Mouse (Mus musculus) forebrain, embryonic 14.5 days (tissue): Measurements from ENCODE around the gene Map4k4. TPM values are rescaled to one million over a fixed set of nuclear protein-coding genes. Genes with fewer than 3 reads are reported as not detected.
A peak's percentile ranks its signal among the peaks of the same experiment; 100 is the strongest.

Experiments
- ATAC-seq: fragments of 200-750 bp; cut with Nextera tagmentation; 2 replicates; pipeline ENCODE4 v1.8.0; 2017; ENCODE audit warnings: mild to moderate bottlenecking, moderate library complexity
- DNase-seq: peaks from one replicate; pipeline ENCODE4 v3.0.0-alpha.2; 2015; ENCODE audit warnings: low spot score
- H3K27ac ChIP-seq: fragments of 300-500 bp; sonication (generic); 2 replicates; pipeline ENCODE4 v1.5.1; 2014; ENCODE audit warnings: low read depth, mild to moderate bottlenecking, control low read depth, low read length, moderate library complexity
- H3K27me3 ChIP-seq: fragments of 300-500 bp; sonication (generic); replicated peaks from 2 replicates; pipeline ENCODE4 v1.6.1; 2014; ENCODE audit warnings: low read length, control low read depth, mixed read lengths; ENCODE audit not compliant: control insufficient read depth, insufficient read depth
- H3K36me3 ChIP-seq: fragments of 300-500 bp; sonication (generic); 2 replicates; pipeline ENCODE4 v1.6.1; 2014; ENCODE audit warnings: low read length, control low read depth; ENCODE audit not compliant: control insufficient read depth, insufficient read depth
- H3K4me1 ChIP-seq: fragments of 300-500 bp; sonication (generic); 2 replicates; pipeline ENCODE4 v1.6.1; 2014; ENCODE audit warnings: antibody characterized with exemption, low read length, control low read depth; ENCODE audit not compliant: control insufficient read depth, insufficient read depth
- H3K4me2 ChIP-seq: fragments of 300-500 bp; sonication (generic); 2 replicates; pipeline ENCODE4 v1.6.1; 2014; ENCODE audit warnings: mild to moderate bottlenecking, control low read depth, low read length
- H3K4me3 ChIP-seq: fragments of 300-500 bp; sonication (generic); 2 replicates; pipeline ENCODE4 v1.5.1; 2014; ENCODE audit warnings: low read depth, low read length, control low read depth
- H3K9ac ChIP-seq: fragments of 300-500 bp; sonication (generic); 2 replicates; pipeline ENCODE4 v1.6.1; 2014; ENCODE audit warnings: mild to moderate bottlenecking, low read length, control low read depth, moderate library complexity
- H3K9me3 ChIP-seq: fragments of 300-500 bp; sonication (generic); replicated peaks from 2 replicates; pipeline ENCODE4 v1.6.1; 2016; ENCODE audit warnings: low read length, control low read depth, mixed read lengths; ENCODE audit not compliant: control insufficient read depth
- WGBS: fragments of 180-500 bp; shearing (Covaris S2); extraction: QIAGEN DNeasy Blood & Tissue Kit; methylation state at CpG from one replicate; pipeline ENCODE4 v1.1.7; 2014; 5-methylcytosine and 5-hydroxymethylcytosine counted together
- polyA plus RNA-seq: library from polyadenylated mRNA; unstranded; fragments of >200 nt; fragmentation: Nextera tagmentation; extraction: Ambion mirVana; gene quantifications from 2 replicates; pipeline ENCODE4 v1.2.1, GENCODE M21; 2014

Map4k4 gene
- polyA plus RNA-seq, 1 experiment from 2014 or later = 29.2 TPM

DNA sequence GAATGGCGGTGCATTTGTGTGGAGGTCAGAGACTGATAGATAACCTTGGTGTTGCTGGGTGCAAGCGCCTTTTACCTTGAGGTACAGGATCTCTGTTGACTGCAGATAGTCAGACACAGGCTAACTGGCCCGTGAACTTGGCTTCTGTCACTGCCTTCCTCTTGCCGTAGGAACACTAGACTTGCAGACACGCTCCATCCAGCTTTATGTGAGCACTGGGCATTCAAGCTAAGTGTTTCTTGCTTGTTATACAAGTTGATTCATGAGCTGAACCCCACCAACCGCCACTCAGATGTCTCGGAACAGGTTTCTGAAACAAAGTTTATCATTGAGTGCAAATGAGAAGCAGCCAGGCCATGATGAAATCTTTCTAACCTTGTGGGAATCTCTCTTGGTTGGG is 57.3 kb downstream of the Map4k4 start:
- no peak overlapping the region for H3K4me3 ChIP-seq
- H3K27me3 ChIP-seq = no peaks in the 10 kb centered on the region
- H3K9ac ChIP-seq = no peak overlapping the region
- no peak overlapping the region for H3K4me2 ChIP-seq
- H3K36me3 ChIP-seq = peaks cover 10% of the 10 kb centered on the region; the same call in 1 of the 2 replicates
- peaks cover 11% of the 10 kb centered on the region for H3K4me1 ChIP-seq
- no peak for DNase-seq
- 83% methylated on average over 7 of the region's 7 CpGs for WGBS
- no peaks in the 10 kb centered on the region for H3K9me3 ChIP-seq
- H3K27ac ChIP-seq = no peak overlapping the region
- no peak for ATAC-seq

DNA sequence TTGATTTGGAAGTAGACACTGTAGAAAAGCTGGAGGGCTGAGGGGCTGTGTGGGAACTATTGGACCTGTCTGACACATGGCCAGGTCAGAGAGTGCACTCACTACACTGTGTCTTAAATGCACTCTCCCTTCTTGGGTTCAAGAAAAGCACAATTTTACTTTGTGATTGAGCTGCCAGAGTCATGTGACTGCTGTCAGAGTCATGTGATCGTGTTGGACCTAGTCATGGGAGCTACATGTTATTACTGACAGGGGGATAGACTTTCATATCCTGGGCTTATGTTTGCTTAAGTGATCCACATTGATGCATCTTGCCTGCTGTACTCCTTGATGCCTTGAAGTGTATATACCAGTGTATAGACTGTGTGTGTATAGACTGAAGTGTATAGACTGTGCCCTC is 59.9 kb downstream of the Map4k4 start:
- peaks cover 14% of the 10 kb centered on the region for H3K4me1 ChIP-seq
- no peak for ATAC-seq
- 97% methylated on average over 1 of the region's 1 CpGs for WGBS

DNA sequence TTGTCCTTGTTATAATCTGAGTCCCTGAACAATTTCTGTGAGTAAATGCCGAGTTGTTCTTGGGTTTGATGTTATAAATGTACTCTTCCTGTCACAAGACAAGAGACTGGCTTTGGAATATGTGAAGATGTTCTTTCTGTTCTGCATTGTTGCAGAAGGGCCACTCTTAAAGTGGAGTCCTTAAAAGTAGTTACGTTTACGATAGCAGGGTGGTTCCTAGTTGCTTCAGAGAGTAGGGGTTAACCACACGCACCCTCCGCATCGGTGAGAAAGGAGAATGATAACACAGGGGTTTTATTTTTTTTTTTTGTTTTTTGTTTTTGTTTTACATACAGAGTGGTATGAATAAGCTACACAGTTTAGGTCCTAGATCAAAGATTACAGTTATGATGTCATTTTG is 60.4 kb downstream of the Map4k4 start:
- Histone ChIP-seq H3K27ac (no peak overlapping the region), H3K4me1 (peaks cover 14% of the 10 kb centered on the region), H3K36me3 (peaks cover 17% of the 10 kb centered on the region; the same call in 1 of the 2 replicates), H3K27me3 (no peaks in the 10 kb centered on the region), H3K4me3 (no peak overlapping the region), H3K4me2 (no peak overlapping the region), H3K9me3 (no peaks in the 10 kb centered on the region), H3K9ac (no peak overlapping the region)
- ATAC-seq (no peak), DNase-seq (no peak)
- 90% methylated on average over 6 of the region's 6 CpGs for WGBS

More for the DNA sequence above, 59.9 kb downstream of the Map4k4 start:
- H3K9me3 ChIP-seq = no peaks in the 10 kb centered on the region
- H3K27ac ChIP-seq = no peak overlapping the region
- H3K9ac ChIP-seq = no peak overlapping the region
- H3K4me2 ChIP-seq = no peak overlapping the region
- peaks cover 16% of the 10 kb centered on the region; the same call in 1 of the 2 replicates for H3K36me3 ChIP-seq
- no peak overlapping the region for H3K4me3 ChIP-seq
- no peak for DNase-seq
- H3K27me3 ChIP-seq = no peaks in the 10 kb centered on the region

DNA sequence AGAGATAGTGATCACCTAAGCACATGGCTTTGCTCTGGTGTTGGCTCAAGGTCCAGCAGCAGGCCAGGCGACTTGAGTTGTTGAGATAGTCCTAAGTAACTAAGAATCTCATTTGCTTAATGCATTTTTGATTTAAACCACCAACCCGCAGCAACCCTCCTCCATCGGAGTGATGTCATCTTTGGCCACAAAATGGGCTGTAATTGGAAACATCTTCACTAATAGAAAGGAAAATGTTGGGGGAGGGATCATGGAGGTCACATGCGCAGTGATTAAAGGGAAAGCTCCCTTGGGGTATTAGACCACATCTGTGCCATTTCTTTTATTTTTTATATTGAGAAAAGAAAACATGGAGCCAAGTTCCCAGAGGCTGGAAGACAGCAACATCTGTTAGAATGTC is 61.6 kb downstream of the Map4k4 start:
- ATAC-seq = no peak
- 65% methylated on average over 4 of the region's 4 CpGs for WGBS
- no peak overlapping the region for H3K4me2 ChIP-seq
- no peak overlapping the region for H3K4me3 ChIP-seq
- DNase-seq = no peak
- no peak overlapping the region for H3K27ac ChIP-seq
- H3K9me3 ChIP-seq = no peaks in the 10 kb centered on the region
- no peak overlapping the region for H3K9ac ChIP-seq
- peaks cover 14% of the 10 kb centered on the region for H3K4me1 ChIP-seq
- H3K36me3 ChIP-seq = peaks cover 17% of the 10 kb centered on the region; the same call in 1 of the 2 replicates
- H3K27me3 ChIP-seq = no peaks in the 10 kb centered on the region

DNA sequence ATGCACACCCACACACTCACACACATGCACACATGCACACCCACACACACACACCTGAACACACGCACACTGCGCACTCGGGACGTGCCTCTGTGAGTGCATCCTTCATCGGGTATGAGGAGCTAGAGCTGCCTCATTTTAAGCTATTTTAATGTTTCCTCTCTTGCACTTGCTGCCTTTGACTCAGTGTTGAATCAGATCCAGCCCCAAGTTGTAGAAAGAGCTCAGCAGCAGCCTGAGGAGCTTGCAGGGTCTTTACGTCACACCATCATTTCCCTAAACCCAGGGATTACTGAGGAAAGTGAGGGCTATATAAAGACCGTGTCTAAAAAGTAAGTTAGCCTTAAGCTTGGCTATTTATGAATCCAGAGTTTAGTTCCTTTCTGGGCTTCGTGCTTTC is 62.1 kb downstream of the Map4k4 start:
- Histone ChIP-seq H3K36me3 (peaks cover 17% of the 10 kb centered on the region; the same call in 1 of the 2 replicates), H3K27ac (no peak overlapping the region), H3K4me2 (no peak overlapping the region), H3K9ac (no peak overlapping the region), H3K4me3 (no peak overlapping the region), H3K27me3 (no peaks in the 10 kb centered on the region), H3K9me3 (no peaks in the 10 kb centered on the region), H3K4me1 (peaks cover 11% of the 10 kb centered on the region)
- 93% methylated on average over 8 of the region's 8 CpGs for WGBS
- DNase-seq = no peak
- no peak for ATAC-seq

DNA sequence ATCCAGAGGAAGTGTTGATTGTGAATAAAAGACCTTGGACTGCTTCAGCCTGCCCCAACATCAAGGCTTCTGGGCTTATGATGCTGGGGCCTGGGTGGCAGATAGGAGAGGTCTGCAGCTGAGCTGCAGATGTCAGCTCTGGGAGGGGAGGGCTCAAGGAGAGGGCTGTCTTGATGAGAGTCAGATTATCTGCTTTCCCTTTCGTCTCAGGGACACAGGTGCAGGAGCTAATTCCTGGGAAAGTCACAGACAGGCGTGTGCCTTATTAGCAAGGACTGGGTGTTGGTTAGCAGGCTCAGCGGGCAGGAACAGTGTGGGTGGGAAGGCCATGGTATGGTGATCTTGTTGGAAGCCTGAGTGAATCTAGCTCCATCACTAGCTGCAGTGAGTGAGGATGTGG is 63.1 kb downstream of the Map4k4 start:
- 76% methylated on average over 3 of the region's 3 CpGs for WGBS
- no peak; the same call in 1 of the 2 replicates for ATAC-seq

DNA sequence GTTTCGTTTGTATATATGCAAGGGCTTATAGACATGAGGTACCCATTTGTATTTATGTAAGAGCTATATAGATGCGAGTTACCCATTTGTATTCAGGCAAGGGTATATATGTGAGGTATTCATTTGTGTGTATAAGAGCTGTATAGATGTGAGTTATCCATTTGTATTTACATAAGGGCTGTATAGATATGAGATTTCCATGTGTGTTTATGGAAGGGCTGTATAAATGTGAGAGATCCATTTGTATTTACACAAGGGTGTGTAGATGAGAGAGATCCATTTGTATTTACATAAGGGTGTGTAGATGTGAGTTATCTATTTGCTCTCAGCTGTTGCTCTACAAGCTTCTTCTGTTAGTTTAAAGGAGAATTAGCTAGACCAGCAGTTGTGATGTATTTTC is 63.7 kb downstream of the Map4k4 start:
- Histone ChIP-seq H3K4me2 (no peak overlapping the region), H3K4me1 (peaks cover 10% of the 10 kb centered on the region), H3K4me3 (no peak overlapping the region), H3K36me3 (peaks cover 17% of the 10 kb centered on the region; the same call in 1 of the 2 replicates), H3K9ac (no peak overlapping the region), H3K27me3 (no peaks in the 10 kb centered on the region), H3K9me3 (no peaks in the 10 kb centered on the region), H3K27ac (no peak overlapping the region)
- WGBS = 91% methylated on average over 2 of the region's 2 CpGs
- ATAC-seq (no peak), DNase-seq (no peak)

More for the DNA sequence above, 63.1 kb downstream of the Map4k4 start:
- Histone ChIP-seq H3K36me3 (peaks cover 17% of the 10 kb centered on the region; the same call in 1 of the 2 replicates), H3K4me2 (no peak overlapping the region), H3K4me3 (no peak overlapping the region), H3K27me3 (no peaks in the 10 kb centered on the region), H3K27ac (0 out of 2 replicates have a peak overlapping the region, but pooled peaks have one; percentile 41), H3K9ac (no peak overlapping the region), H3K9me3 (no peaks in the 10 kb centered on the region), H3K4me1 (peaks cover 9% of the 10 kb centered on the region)
- no peak for DNase-seq

DNA sequence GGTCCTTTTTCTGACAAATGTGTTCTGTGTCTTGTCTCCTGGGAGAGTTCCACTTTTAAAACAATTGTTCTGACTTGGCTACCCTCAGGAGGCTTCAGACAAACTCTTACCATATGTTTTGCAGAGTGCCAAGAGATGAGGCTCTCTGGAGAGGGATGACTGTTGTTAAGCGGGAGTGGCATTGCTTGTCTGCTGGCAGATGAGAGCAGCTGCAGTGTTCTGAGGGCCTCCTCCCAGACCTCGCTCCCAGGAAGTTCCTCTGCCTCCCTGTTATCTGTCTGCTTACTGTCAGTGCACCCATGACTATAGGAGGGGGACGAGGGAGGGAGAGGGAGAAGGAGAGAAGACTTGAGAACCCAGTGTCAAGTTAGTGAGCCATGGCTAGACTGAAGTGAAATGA is 64.7 kb downstream of the Map4k4 start:
- no peak for DNase-seq
- Histone ChIP-seq H3K4me1 (peaks cover 19% of the 10 kb centered on the region), H3K4me2 (no peak overlapping the region), H3K9ac (no peak overlapping the region), H3K9me3 (no peaks in the 10 kb centered on the region), H3K36me3 (peaks cover 17% of the 10 kb centered on the region; the same call in 1 of the 2 replicates), H3K27me3 (no peaks in the 10 kb centered on the region), H3K27ac (no peak overlapping the region; the same call in 1 of the 2 replicates), H3K4me3 (no peak overlapping the region)
- ATAC-seq = no peak
- WGBS = 76% methylated on average over 3 of the region's 3 CpGs

DNA sequence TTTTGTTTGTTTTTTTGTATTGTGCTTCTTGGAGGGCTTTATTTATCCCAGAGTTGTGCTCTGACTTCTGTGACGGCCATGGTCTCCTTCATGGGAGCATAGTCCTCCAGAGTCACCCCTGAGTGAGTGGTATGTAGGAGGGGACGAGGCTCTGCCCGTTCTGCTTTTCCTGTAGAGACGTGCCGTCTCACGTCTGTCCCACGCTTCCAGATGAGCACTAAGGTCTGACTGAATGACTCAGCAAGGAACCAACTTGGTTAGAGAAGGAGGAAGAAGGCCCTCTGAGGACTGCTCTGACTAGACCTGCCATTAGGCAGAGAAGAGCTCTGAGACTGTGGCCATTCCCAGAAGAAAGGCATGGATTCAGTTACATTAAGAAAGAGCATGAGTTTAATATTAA is 68.3 kb downstream of the Map4k4 start:
- H3K4me2 ChIP-seq = no peak overlapping the region
- H3K4me1 ChIP-seq = peaks cover 25% of the 10 kb centered on the region
- no peak overlapping the region for H3K4me3 ChIP-seq
- 90% methylated on average over 7 of the region's 7 CpGs for WGBS
- ATAC-seq = no peak
- H3K27me3 ChIP-seq = no peaks in the 10 kb centered on the region
- H3K27ac ChIP-seq = no peak overlapping the region
- no peak for DNase-seq
- peaks cover 8% of the 10 kb centered on the region for H3K36me3 ChIP-seq
- H3K9ac ChIP-seq = no peak overlapping the region
- H3K9me3 ChIP-seq = no peaks in the 10 kb centered on the region
